Mouse (Mus musculus) C2C12 (cell line): Measurements from ENCODE around the gene Smarcb1.

Experiments used
- CTCF ChIP-seq: IDR thresholded peaks from one replicate; pipeline ENCODE4 v1.5.1; 2011; ENCODE audit not compliant: control insufficient read depth, insufficient read depth, insufficient read length
- MYOD1 ChIP-seq: IDR thresholded peaks from one replicate; pipeline ENCODE4 v1.6.1; 2011; ENCODE audit warnings: low read depth; ENCODE audit not compliant: control insufficient read depth, insufficient read length
- MYOG ChIP-seq: IDR thresholded peaks from one replicate; pipeline ENCODE4 v1.6.1; 2011; ENCODE audit not compliant: control insufficient read depth, insufficient read length; ENCODE audit errors: extremely low read depth

GRCm38 (mm10) chr10:75924324-75924723 lies 2.9 kb upstream of the Smarcb1 start:
- no peak for TF ChIP-seq MYOD1
- TF ChIP-seq CTCF = no peak
- no peak for TF ChIP-seq MYOG
